In genomic region chr19:41045091-41045770, GRCm38 (mm10) we compare ENCODE assay signal across 23 mouse cellular contexts. TPM values are rescaled to one million over a fixed set of nuclear protein-coding genes. Genes with fewer than 3 reads are reported as not detected.
DNase-seq lines count a peak whose midpoint lies in the region; ATAC-seq and TF ChIP-seq lines count a peak whose summit lies in the region.
"Had no signal": no experiment of that assay in that cellular context is flagged by ENCODE, and none has a peak within 500 bp of the region (broad histone marks: within the 10 kb centered on the region; RNA-seq: fewer than 3 reads in every experiment).

No protein-coding gene starts in this region.

- no peak overlapping the region for H3K4me3 ChIP-seq in heart, embryonic 11.5 days (ENCODE audit: low read depth, low read length)
- no peak overlapping the region for H3K4me3 ChIP-seq in kidney, embryonic 16.5 days (ENCODE audit: low read length)
- H3K4me3 ChIP-seq in kidney, adult 2 months (ENCODE audit: insufficient read depth, low read depth, low read length), result no peak overlapping the region
- H3K4me3 ChIP-seq: erythroblast, embryonic 14.5 days; forebrain, embryonic 13.5 days; hindbrain, embryonic 12.5 days; kidney, embryonic 15.5 days; limb, embryonic 12.5 days had no signal

- no peaks in the 10 kb centered on the region for H3K4me1 ChIP-seq in heart, embryonic 11.5 days (ENCODE audit: control insufficient read depth, insufficient read depth, low read length)
- no peaks in the 10 kb centered on the region for H3K4me1 ChIP-seq in kidney, embryonic 16.5 days (ENCODE audit: insufficient read depth, low read length)
- H3K4me1 ChIP-seq in kidney, adult 2 months (ENCODE audit: control insufficient read depth, insufficient read depth, low read length), result no peaks in the 10 kb centered on the region
- H3K4me1 ChIP-seq: forebrain, embryonic 13.5 days; hindbrain, embryonic 12.5 days; kidney, embryonic 15.5 days; limb, embryonic 12.5 days had no signal

- H3K27me3 ChIP-seq in heart, embryonic 11.5 days (ENCODE audit: control insufficient read depth, insufficient read depth, low read length), result no peaks in the 10 kb centered on the region
- H3K27me3 ChIP-seq in kidney, embryonic 16.5 days (ENCODE audit: insufficient read depth, low read length), result no peaks in the 10 kb centered on the region
- H3K27me3 ChIP-seq in kidney, adult 2 months (replicated peaks; ENCODE audit: control insufficient read depth, insufficient read depth, low read length), result no peaks in the 10 kb centered on the region
- H3K27me3 ChIP-seq: forebrain, embryonic 13.5 days; hindbrain, embryonic 12.5 days; kidney, embryonic 15.5 days had no signal

- H3K9me3 ChIP-seq in heart, embryonic 11.5 days (replicated peaks; ENCODE audit: control insufficient read depth, low read length), result no peaks in the 10 kb centered on the region
- no peaks in the 10 kb centered on the region for H3K9me3 ChIP-seq in kidney, embryonic 16.5 days (ENCODE audit: low read length)
- H3K9me3 ChIP-seq: forebrain, embryonic 13.5 days; hindbrain, embryonic 12.5 days; kidney, embryonic 15.5 days; limb, embryonic 12.5 days had no signal

- no peaks in the 10 kb centered on the region for H3K36me3 ChIP-seq in heart, embryonic 11.5 days (ENCODE audit: control insufficient read depth, insufficient read depth, low read length)
- H3K36me3 ChIP-seq in kidney, embryonic 16.5 days (ENCODE audit: insufficient read depth, low read length), result no peaks in the 10 kb centered on the region
- no peaks in the 10 kb centered on the region for H3K36me3 ChIP-seq in kidney, adult 2 months (ENCODE audit: control insufficient read depth, insufficient read depth, low read length)
- H3K36me3 ChIP-seq: hindbrain, embryonic 12.5 days; kidney, embryonic 15.5 days; limb, embryonic 12.5 days had no signal

- no peak for ATAC-seq in heart, embryonic 11.5 days (replicated peaks; ENCODE audit: insufficient number of reproducible peaks, low FRiP score, low TSS enrichment)
- peak; percentile 46; the same call in 1 of the 2 replicates for ATAC-seq in kidney, embryonic 16.5 days (ENCODE audit: low FRiP score, low TSS enrichment)
- ATAC-seq: forebrain, embryonic 13.5 days; midbrain, embryonic 16.5 days had no signal

- TF ChIP-seq POLR2A in kidney, adult 2 months (IDR thresholded peaks at IDR 0.05; ENCODE audit: low read depth, low read length), result no peak

- no peak overlapping the region for H3K9ac ChIP-seq in heart, embryonic 11.5 days (ENCODE audit: low read depth, low read length)
- no peak overlapping the region for H3K9ac ChIP-seq in kidney, embryonic 16.5 days (replicated peaks; ENCODE audit: low read length)
- H3K9ac ChIP-seq: forebrain, embryonic 13.5 days; hindbrain, embryonic 12.5 days; kidney, embryonic 15.5 days; limb, embryonic 12.5 days; liver, embryonic 14.5 days had no signal

- peak overlapping the region; percentile 25; the same call in 1 of the 2 replicates for H3K4me2 ChIP-seq in heart, embryonic 11.5 days
- H3K4me2 ChIP-seq in kidney, embryonic 16.5 days (replicated peaks; ENCODE audit: low read depth, low read length), result 0 out of 2 replicates have a peak overlapping the region, but pooled peaks have one; percentile 10
- H3K4me2 ChIP-seq: forebrain, embryonic 13.5 days; hindbrain, embryonic 12.5 days; kidney, embryonic 15.5 days; limb, embryonic 12.5 days had no signal

- no peak for TF ChIP-seq CTCF in kidney, adult 2 months (conservative IDR thresholded peaks at IDR 0.05; ENCODE audit: insufficient read depth, insufficient read length, low read depth, low read length)

- no peak overlapping the region for H3K27ac ChIP-seq in heart, embryonic 11.5 days (ENCODE audit: low read depth, low read length)
- H3K27ac ChIP-seq in kidney, embryonic 16.5 days (ENCODE audit: low read length), result no peak overlapping the region
- H3K27ac ChIP-seq in kidney, adult 2 months (ENCODE audit: insufficient read depth, low read depth, low read length), result no peak overlapping the region
- H3K27ac ChIP-seq: forebrain, embryonic 13.5 days; hindbrain, embryonic 12.5 days; kidney, embryonic 15.5 days; limb, embryonic 12.5 days; liver, embryonic 14.5 days had no signal

- WGBS in heart, embryonic 11.5 days (ENCODE audit: insufficient replicate concordance), result 37% methylated on average over 10 of the region's 10 CpGs
- 45% methylated on average over 10 of the region's 10 CpGs for WGBS in kidney, embryonic 16.5 days
- 49% methylated on average over 10 of the region's 10 CpGs for WGBS in kidney, adult 2 months

- no peak for DNase-seq in heart, adult 9 months (ENCODE audit: low spot score in 2 of 2)
- no peak for DNase-seq in kidney, adult 2 months
- peak; percentile 18 for DNase-seq in lung, postnatal 10 days
- DNase-seq in lung, adult 18-20 months, result no peak
- peak; percentile 36 for DNase-seq in retina, postnatal 1 day
- DNase-seq in kidney, adult 18-20 months, result no peak
- DNase-seq: adrenal gland, postnatal 36 days; cerebellum, adult 18-20 months; cerebellum, postnatal 25 days; heart, adult 11 months; right cerebral cortex, postnatal 4 days; thymus, adult 2 months had no signal

RNA-seq across cellular contexts. Expression of gene Dntt, which starts 16.2 kb away (rescaled TPM):
- polyA plus RNA-seq in heart, embryonic 11.5 days (2014; fragmentation: Nextera tagmentation; extraction: Ambion mirVana), result not detected in 2 replicates
- polyA plus RNA-seq in kidney, embryonic 16.5 days (2015; fragmentation: Nextera tagmentation; extraction: Ambion mirVana), result 0.15 TPM in 1 of 2 replicates, not detected in the other
- 0.08 TPM in 1 of 2 replicates, not detected in the other for polyA plus RNA-seq in kidney, adult 2 months (2012; rRNA removed)
- polyA plus RNA-seq: embryonic facial prominence, embryonic 11.5 days; erythroblast, embryonic 14.5 days; limb, embryonic 12.5 days; stomach, embryonic 16.5 days had no signal

RNA-seq across cellular contexts. Expression of gene Opalin, which starts 31.7 kb away (rescaled TPM):
- polyA plus RNA-seq in heart, embryonic 11.5 days (2014; fragmentation: Nextera tagmentation; extraction: Ambion mirVana), result 0.21 TPM in 1 of 2 replicates, not detected in the other
- not detected in 2 replicates for polyA plus RNA-seq in kidney, embryonic 16.5 days (2015; fragmentation: Nextera tagmentation; extraction: Ambion mirVana)
- not detected in 2 replicates for polyA plus RNA-seq in kidney, adult 2 months (2012; rRNA removed)
- polyA plus RNA-seq: embryonic facial prominence, embryonic 11.5 days; erythroblast, embryonic 14.5 days; forebrain, embryonic 13.5 days; hindbrain, embryonic 12.5 days; kidney, embryonic 15.5 days; limb, embryonic 12.5 days; liver, embryonic 14.5 days; midbrain, embryonic 16.5 days; stomach, embryonic 16.5 days had no signal

RNA-seq across cellular contexts. Expression of gene Blnk, which starts 50.9 kb away (rescaled TPM):
- 0.18 and 0.21 TPM in 2 replicates for polyA plus RNA-seq in heart, embryonic 11.5 days (2014; fragmentation: Nextera tagmentation; extraction: Ambion mirVana)
- polyA plus RNA-seq in kidney, embryonic 16.5 days (2015; fragmentation: Nextera tagmentation; extraction: Ambion mirVana), result 19.2 and 20.8 TPM in 2 replicates
- 13.1 and 16.5 TPM in 2 replicates for polyA plus RNA-seq in kidney, adult 2 months (2012; rRNA removed)
- polyA plus RNA-seq: erythroblast, embryonic 14.5 days had no signal

Comparison
In these comparisons a context has a peak if more than half of its experiments do, and no peak if none do; other contexts are left out.
1. DNase-seq: peak in lung, postnatal 10 days (single experiment) and retina, postnatal 1 day (single experiment); none in heart, adult 9 months (0 of 2), kidney, adult 2 months (single experiment), lung, adult 18-20 months (0 of 2) and kidney, adult 18-20 months (single experiment).
2. RNA of gene Blnk, which starts 50.9 kb away (polyA plus RNA-seq): 19.2 to 20.8 TPM in kidney, embryonic 16.5 days and 13.1 to 16.5 TPM in kidney, adult 2 months; 0.18 to 0.21 TPM in heart, embryonic 11.5 days; every median in the first group is over 10 times any median in the second.